Mouse (Mus musculus): Measurements from ENCODE around the gene Tfb2m. TPM values are rescaled to one million over a fixed set of nuclear protein-coding genes. Genes with fewer than 3 reads are reported as not detected.
"Not testable (repeated sequence)": the region's sequence is repeated elsewhere in the genome, so short reads cannot be mapped to it uniquely, and the experiment has no call there.

Tfb2m gene
- 32.7 and 33.7 TPM in 2 replicates for polyA plus RNA-seq (2015; fragmentation: Nextera tagmentation; extraction: Ambion mirVana)

DNA sequence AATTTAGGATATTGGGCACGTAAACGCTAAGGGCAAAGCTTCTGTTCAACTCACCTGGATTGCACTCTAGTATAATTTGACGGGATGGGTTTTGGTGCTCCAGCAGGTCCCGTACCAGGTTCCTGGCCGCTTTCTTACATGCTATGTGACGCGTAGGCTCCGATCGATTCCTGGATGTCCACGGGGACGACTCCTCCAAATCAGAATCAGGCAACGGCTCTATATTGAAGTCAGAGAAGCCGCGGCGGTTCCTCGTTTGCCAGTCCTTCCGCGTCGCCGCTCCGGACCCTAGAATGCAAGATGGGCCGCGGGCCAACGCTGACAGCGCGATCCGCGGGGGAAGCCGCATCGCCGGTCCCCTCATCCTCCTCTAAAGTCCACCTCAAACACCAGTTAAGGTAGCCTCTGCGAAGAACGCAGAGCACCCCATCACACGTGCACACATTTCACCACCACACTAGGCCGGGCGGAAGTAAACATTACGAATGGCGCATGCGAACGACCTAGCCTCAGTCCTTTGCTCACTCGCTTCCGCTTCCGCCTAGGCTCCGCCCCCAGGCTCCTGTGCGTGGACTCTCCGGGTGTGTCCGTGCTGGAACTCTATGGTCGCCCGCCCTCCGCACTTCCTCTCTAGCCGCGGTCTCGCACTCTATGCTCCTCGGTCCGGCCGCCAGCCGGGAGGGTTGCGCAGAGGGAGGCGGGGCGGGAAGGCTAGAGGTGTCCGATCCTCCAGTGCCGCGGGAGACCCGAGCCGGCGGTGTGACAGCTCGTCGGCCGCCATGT is at the start of gene Tfb2m, which contains the start of gene Cnst:
Gene Tfb2m, minus strand, starts transcription at position 500 of the 783 bp plus-strand sequence.
Gene Cnst, plus strand, starts transcription at position 603 of the 783 bp plus-strand sequence.
- Histone ChIP-seq H3K4me3 (peak within 1 kb of the TSS; percentile 68), H3K27ac (peak within 1 kb of the TSS; percentile 92), H3K4me2 (peak within 1 kb of the TSS; percentile 84), H3K4me1 (peaks cover 30% of the 10 kb centered on the region), H3K9ac (peak within 1 kb of the TSS; percentile 83)
- not testable (repeated sequence) for H3K27me3 ChIP-seq, H3K36me3 ChIP-seq, H3K9me3 ChIP-seq
- WGBS: under 1% methylated on average over 69 of the region's 69 CpGs
- ATAC-seq (ENCODE audit: insufficient number of reproducible peaks, insufficient read depth, low FRiP score, low TSS enrichment, low read depth): peak; percentile 100

DNA sequence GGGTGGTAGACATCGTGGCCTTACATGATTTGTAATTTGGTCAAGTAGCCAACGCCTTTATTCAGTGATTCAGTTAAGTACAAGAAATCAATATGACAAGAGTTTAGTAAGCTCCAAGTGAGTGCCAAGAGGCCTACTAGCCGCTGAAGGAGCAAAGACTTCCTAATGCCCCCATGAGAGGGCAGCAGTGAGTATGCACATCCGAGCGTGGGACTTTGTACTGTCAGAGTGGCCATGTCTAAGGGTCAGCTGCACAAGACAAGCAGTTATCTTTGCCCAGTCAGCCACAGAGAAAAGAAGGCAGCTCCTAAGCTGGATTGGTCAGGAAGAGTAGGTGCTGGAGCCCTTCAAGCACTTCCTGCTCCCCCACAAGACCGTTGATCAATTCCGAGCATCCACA is 46.9 kb upstream of the Tfb2m start:
- Histone ChIP-seq H3K36me3 (peaks cover 12% of the 10 kb centered on the region), H3K4me2 (no peak overlapping the region)
- ATAC-seq (ENCODE audit: insufficient number of reproducible peaks, insufficient read depth, low FRiP score, low TSS enrichment, low read depth): no peak

GRCm38 (mm10) chr1:179592143-179592542 is 46.1 kb upstream of the Tfb2m start:
- ATAC-seq (ENCODE audit: insufficient number of reproducible peaks, insufficient read depth, low FRiP score, low TSS enrichment, low read depth): no peak
- no peak overlapping the region for H3K27ac ChIP-seq
- no peaks in the 10 kb centered on the region for H3K27me3 ChIP-seq
- H3K4me1 ChIP-seq: peaks cover 11% of the 10 kb centered on the region
- no peaks in the 10 kb centered on the region for H3K9me3 ChIP-seq
- WGBS: 83% methylated on average over 2 of the region's 2 CpGs
- H3K4me2 ChIP-seq: no peak overlapping the region
- H3K9ac ChIP-seq: no peak overlapping the region
- no peak overlapping the region for H3K4me3 ChIP-seq
- H3K36me3 ChIP-seq: peaks cover 12% of the 10 kb centered on the region

More for the DNA sequence above, 46.9 kb upstream of the Tfb2m start:
- Histone ChIP-seq H3K27me3 (no peaks in the 10 kb centered on the region), H3K9ac (no peak overlapping the region), H3K27ac (no peak overlapping the region), H3K9me3 (no peaks in the 10 kb centered on the region), H3K4me3 (no peak overlapping the region), H3K4me1 (peaks cover 3% of the 10 kb centered on the region)
- 77% methylated on average over 7 of the region's 7 CpGs for WGBS

- Histone ChIP-seq H3K27me3 (no peaks in the 10 kb centered on the region), H3K9ac (no peak overlapping the region), H3K36me3 (peaks cover 12% of the 10 kb centered on the region), H3K4me2 (no peak overlapping the region), H3K4me1 (peaks cover 16% of the 10 kb centered on the region), H3K4me3 (no peak overlapping the region), H3K27ac (no peak overlapping the region), H3K9me3 (no peaks in the 10 kb centered on the region)
- no peak for ATAC-seq (ENCODE audit: insufficient number of reproducible peaks, insufficient read depth, low FRiP score, low TSS enrichment, low read depth)
- 87% methylated on average over 12 of the region's 12 CpGs for WGBS
Measured at GRCm38 (mm10) chr1:179591639-179592038, 45.6 kb upstream of the Tfb2m start.

GRCm38 (mm10) chr1:179588230-179588629 is 42.2 kb upstream of the Tfb2m start:
- H3K27ac ChIP-seq: no peak overlapping the region
- H3K4me1 ChIP-seq: peaks cover 30% of the 10 kb centered on the region
- H3K9me3 ChIP-seq: no peaks in the 10 kb centered on the region
- H3K27me3 ChIP-seq: no peaks in the 10 kb centered on the region
- no peak overlapping the region for H3K4me3 ChIP-seq
- no peak for ATAC-seq (ENCODE audit: insufficient number of reproducible peaks, insufficient read depth, low FRiP score, low TSS enrichment, low read depth)
- no peak overlapping the region for H3K4me2 ChIP-seq
- H3K36me3 ChIP-seq: peaks cover 8% of the 10 kb centered on the region
- 63% methylated on average over 4 of the region's 4 CpGs for WGBS
- H3K9ac ChIP-seq: no peak overlapping the region

- Histone ChIP-seq H3K4me1 (peaks cover 30% of the 10 kb centered on the region), H3K9ac (no peak overlapping the region), H3K36me3 (no peaks in the 10 kb centered on the region), H3K4me2 (no peak overlapping the region), H3K9me3 (no peaks in the 10 kb centered on the region), H3K4me3 (no peak overlapping the region), H3K27me3 (no peaks in the 10 kb centered on the region), H3K27ac (no peak overlapping the region)
- no peak for ATAC-seq (ENCODE audit: insufficient number of reproducible peaks, insufficient read depth, low FRiP score, low TSS enrichment, low read depth)
- WGBS: 20% methylated on average over 3 of the region's 3 CpGs
Measured at GRCm38 (mm10) chr1:179586430-179587095, 40.5 kb upstream of the Tfb2m start.

DNA sequence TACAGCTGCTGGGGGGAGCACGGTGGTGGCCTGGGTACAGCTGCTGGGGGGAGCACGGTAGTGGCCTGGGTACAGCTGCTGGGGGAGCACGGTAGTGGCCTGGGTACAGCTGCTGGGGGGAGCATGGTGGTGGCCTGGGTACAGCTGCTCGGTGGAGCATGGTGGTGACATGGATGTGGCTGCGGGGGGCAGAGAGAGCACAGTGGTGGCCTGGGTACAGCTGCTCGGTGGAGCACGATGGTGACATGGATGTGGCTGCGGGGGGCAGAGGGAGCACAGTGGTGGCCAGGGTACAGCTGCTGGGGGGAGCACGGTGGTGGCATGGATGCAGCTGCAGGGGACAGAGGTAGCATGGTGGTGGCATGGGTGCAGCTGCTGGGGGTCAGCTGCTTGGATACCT is 39.6 kb upstream of the Tfb2m start:
- H3K36me3 ChIP-seq: no peaks in the 10 kb centered on the region
- H3K4me2 ChIP-seq: no peak overlapping the region
- peaks cover 32% of the 10 kb centered on the region for H3K4me1 ChIP-seq
- ATAC-seq (ENCODE audit: insufficient number of reproducible peaks, insufficient read depth, low FRiP score, low TSS enrichment, low read depth): no peak
- H3K27ac ChIP-seq: no peak overlapping the region
- no peak overlapping the region for H3K4me3 ChIP-seq
- no peaks in the 10 kb centered on the region for H3K9me3 ChIP-seq
- no peak overlapping the region for H3K9ac ChIP-seq
- H3K27me3 ChIP-seq: no peaks in the 10 kb centered on the region
- 77% methylated on average over 9 of the region's 9 CpGs for WGBS

- Histone ChIP-seq H3K4me1 (peaks cover 32% of the 10 kb centered on the region), H3K27me3 (no peaks in the 10 kb centered on the region), H3K27ac (no peak overlapping the region), H3K4me2 (no peak overlapping the region), H3K4me3 (no peak overlapping the region), H3K9me3 (no peaks in the 10 kb centered on the region), H3K36me3 (peaks cover 12% of the 10 kb centered on the region), H3K9ac (no peak overlapping the region)
- 85% methylated on average over 4 of the region's 4 CpGs for WGBS
- no peak for ATAC-seq (ENCODE audit: insufficient number of reproducible peaks, insufficient read depth, low FRiP score, low TSS enrichment, low read depth)
Measured at GRCm38 (mm10) chr1:179584220-179584619, 38.2 kb upstream of the Tfb2m start.

DNA sequence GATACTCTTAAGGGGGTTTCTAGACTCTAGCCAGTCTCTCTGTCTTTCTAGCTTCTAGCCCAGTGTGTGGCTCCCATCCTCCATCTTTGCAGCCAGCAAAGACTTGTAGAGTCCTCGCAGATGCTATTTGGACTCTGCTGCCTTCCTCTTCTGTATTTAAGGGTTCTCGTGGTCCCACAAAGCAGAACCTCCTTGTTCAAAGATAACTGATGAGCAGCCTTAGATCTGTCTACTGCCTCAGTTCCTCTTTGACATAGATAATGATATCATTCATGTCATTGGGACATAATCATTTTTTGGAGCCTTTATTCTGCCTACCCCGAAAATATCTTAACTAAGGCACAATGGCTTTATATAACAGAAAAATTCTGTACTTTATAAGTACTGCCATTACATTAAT is 37.0 kb upstream of the Tfb2m start:
- Histone ChIP-seq H3K27ac (no peak overlapping the region), H3K4me2 (no peak overlapping the region), H3K4me1 (peaks cover 30% of the 10 kb centered on the region), H3K4me3 (no peak overlapping the region), H3K27me3 (no peaks in the 10 kb centered on the region), H3K9me3 (no peaks in the 10 kb centered on the region), H3K9ac (no peak overlapping the region), H3K36me3 (peaks cover 18% of the 10 kb centered on the region)
- WGBS: 93% methylated on average over 3 of the region's 3 CpGs
- no peak for ATAC-seq (ENCODE audit: insufficient number of reproducible peaks, insufficient read depth, low FRiP score, low TSS enrichment, low read depth)

- Histone ChIP-seq H3K27ac (no peak overlapping the region), H3K4me3 (no peak overlapping the region), H3K4me1 (peaks cover 20% of the 10 kb centered on the region), H3K9me3 (no peaks in the 10 kb centered on the region), H3K4me2 (no peak overlapping the region), H3K9ac (no peak overlapping the region), H3K36me3 (peaks cover 18% of the 10 kb centered on the region), H3K27me3 (no peaks in the 10 kb centered on the region)
- no peak for ATAC-seq (ENCODE audit: insufficient number of reproducible peaks, insufficient read depth, low FRiP score, low TSS enrichment, low read depth)
- 45% methylated on average over 6 of the region's 6 CpGs for WGBS
Measured at GRCm38 (mm10) chr1:179582021-179582433, 36.0 kb upstream of the Tfb2m start.

DNA sequence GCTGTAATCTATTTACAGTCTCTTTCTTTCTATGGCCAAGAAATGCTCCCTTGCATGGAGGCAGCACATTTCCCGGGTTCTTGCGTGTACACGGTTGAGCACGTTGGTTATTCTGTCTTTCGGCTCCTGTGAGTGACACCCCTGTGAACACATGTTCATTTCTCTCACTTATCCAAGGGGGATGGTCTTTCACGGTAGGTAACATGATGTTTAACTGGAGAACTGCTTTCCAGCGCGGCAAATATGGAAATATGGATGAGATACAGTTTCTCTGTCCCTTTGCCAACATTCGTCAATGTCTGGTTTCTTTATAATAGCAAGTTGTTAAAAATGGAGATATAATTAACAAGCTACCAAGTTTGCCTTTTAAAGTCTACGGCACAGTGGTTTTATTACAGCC is 35.4 kb upstream of the Tfb2m start:
- WGBS: 82% methylated on average over 10 of the region's 10 CpGs
- H3K9me3 ChIP-seq: no peaks in the 10 kb centered on the region
- H3K27me3 ChIP-seq: no peaks in the 10 kb centered on the region
- peaks cover 14% of the 10 kb centered on the region for H3K4me1 ChIP-seq
- no peak overlapping the region for H3K9ac ChIP-seq
- no peak overlapping the region for H3K27ac ChIP-seq
- H3K4me2 ChIP-seq: no peak overlapping the region
- no peak overlapping the region for H3K4me3 ChIP-seq
- ATAC-seq (ENCODE audit: insufficient number of reproducible peaks, insufficient read depth, low FRiP score, low TSS enrichment, low read depth): no peak
- peaks cover 18% of the 10 kb centered on the region for H3K36me3 ChIP-seq

GRCm38 (mm10) chr1:179580200-179580599 is 34.1 kb upstream of the Tfb2m start:
- Histone ChIP-seq H3K9me3 (no peaks in the 10 kb centered on the region), H3K27ac (no peak overlapping the region)

More at GRCm38 (mm10) chr1:179580200-179580599, 34.1 kb upstream of the Tfb2m start:
- H3K4me1 ChIP-seq: peaks cover 7% of the 10 kb centered on the region; the same call in 1 of the 2 replicates
- H3K4me3 ChIP-seq: no peak overlapping the region
- WGBS: 78% methylated on average over 8 of the region's 8 CpGs
- peaks cover 18% of the 10 kb centered on the region for H3K36me3 ChIP-seq
- H3K9ac ChIP-seq: no peak overlapping the region
- H3K4me2 ChIP-seq: no peak overlapping the region
- no peaks in the 10 kb centered on the region for H3K27me3 ChIP-seq
- no peak for ATAC-seq (ENCODE audit: insufficient number of reproducible peaks, insufficient read depth, low FRiP score, low TSS enrichment, low read depth)

Data from embryonic facial prominence, embryonic 13.5 days (tissue).